Mouse (Mus musculus) T-helper 17 cell (primary cell): Measurements from ENCODE around the gene Acot11.
"Not testable (repeated sequence)": the region's sequence is repeated elsewhere in the genome, so short reads cannot be mapped to it uniquely, and the experiment has no call there.

Experiments used
- in situ Hi-C, 2 experiments: fragments of 300-600 bp; cut with MboI, MseI; formaldehyde crosslinking; loops; 1 replicate in 1 of 2; 2 replicates in 1 of 2; pipeline ENCODE4 v1.15.1; 2025; ENCODE audit warnings: high pct_unique_total_duplicates in 2 of 2

Gene Acot11

DNA sequence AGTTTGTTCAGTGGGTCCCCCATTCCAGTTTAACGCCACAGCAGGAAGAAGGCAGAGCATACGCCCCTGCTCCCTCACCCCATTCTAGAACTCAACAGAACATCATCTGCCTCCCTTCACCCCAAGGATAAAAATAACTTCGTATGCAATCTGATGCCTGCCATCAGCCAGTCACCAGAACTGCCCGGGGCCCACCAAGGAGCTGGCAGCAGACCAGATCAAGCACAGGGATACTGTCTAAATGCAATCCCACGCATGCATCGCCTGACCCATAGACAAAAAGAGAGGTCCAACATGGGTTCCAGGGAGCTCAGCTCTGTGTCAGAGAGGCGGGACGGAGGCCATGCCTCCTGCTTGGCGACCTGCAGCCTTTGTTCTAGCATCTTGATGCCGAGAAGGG, 21.7 kb downstream of the Acot11 start:
- in situ Hi-C loops = no loop called here

- in situ Hi-C loops = no loop called here
These were observed 24.8 kb downstream of the Acot11 start for GRCm38 (mm10) chr4:106780045-106780444.

DNA sequence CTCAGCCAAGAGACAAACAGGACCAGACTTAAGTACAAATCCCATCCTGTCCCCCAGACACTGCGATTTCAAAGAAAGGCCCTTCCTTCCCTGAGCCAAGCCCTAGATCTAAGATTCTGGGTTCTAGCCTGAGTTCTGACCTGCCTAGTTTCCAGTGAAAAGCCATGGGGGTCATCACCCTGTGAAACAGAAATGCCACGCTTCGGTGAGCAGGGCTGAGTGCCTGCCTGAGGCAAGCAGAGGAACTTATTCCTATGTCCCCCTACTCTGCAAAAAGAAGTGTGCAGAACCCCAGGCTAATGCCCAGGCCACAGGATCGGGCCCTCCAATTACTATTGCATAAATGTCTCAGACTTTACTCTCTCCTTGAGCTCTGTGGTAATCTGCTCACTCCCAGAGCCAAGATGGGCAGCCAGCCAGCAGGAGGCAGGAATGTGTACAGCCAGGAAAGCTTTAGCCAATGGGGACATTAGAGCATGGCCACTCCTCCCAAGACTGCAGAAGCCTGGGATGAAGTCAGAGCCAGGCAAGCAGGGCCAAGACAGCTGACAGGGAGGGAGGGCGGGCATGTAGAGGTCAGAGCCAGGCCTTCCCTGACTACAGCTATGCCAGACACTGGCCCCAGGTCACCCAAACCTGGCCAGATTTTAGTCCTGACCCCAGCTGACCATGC, 26.5 kb downstream of the Acot11 start:
- in situ Hi-C loops = no loop called here

DNA sequence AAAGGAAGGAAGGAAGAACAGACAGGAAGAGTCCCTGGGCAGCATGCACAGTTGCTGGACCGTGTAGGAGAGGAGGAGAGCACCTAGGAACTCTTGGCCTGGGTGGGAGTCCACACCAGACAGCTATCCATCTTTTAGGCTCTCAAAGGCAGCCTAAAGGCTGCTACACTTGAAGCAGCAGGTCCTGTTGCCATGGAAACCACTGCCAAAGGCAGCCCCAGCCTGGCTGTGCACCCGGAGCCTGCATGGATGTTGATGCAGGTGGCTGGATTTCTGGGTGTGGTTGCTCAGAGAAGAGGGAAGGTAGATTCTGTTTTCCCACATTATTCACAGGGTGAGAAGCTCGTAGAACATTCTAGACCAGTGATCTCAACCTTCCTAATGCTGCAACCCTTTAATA, 27.8 kb downstream of the Acot11 start:
- in situ Hi-C loops = no loop called here

- in situ Hi-C loops = not testable (repeated sequence)
These were observed 29.0 kb downstream of the Acot11 start for GRCm38 (mm10) chr4:106775767-106776166.

- in situ Hi-C loops = no loop called here
These were observed 32.2 kb downstream of the Acot11 start for GRCm38 (mm10) chr4:106772558-106772957.

DNA sequence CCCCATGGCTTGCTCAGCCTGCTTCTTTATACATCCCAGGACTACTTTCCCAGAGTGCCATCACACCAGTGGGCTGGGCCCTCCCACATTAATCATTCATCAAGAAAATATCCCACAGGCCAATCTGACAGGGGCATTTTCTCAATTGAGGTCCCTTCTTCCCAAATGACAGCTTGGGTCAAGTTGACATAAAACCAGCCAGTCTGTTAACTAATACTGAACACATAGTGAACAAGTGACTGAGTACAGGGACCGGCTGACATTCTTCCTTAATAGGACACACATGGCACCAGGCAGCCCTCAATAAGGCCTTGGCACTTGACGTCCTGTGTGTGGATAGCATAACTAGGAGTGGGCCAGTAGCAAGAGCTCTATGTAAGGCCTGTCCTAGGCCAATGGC, 35.5 kb downstream of the Acot11 start:
- in situ Hi-C loops = no loop called here

GRCm38 (mm10) chr4:106764166-106764565, 40.6 kb downstream of the Acot11 start:
- in situ Hi-C loops = no loop called here

DNA sequence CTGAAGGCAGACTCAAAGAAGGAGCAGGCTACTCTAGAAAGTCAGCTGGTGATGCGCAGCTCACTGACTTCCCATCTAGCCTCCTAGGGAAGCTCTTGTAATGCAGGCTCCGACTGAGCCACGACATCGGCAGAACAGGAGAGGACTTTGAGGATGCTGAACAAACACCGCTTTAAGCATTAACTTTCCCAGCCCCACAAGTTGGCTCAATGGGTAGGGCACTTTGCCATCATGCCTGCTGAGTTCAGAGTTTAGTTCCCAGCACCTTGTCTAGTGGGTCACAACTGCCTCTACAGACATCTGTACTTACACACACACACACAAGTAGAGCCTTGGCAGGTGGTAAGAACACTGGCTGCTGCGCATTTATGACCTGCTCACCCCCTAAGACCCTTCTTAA, 53.1 kb downstream of the Acot11 start:
- in situ Hi-C loops = no loop called here

DNA sequence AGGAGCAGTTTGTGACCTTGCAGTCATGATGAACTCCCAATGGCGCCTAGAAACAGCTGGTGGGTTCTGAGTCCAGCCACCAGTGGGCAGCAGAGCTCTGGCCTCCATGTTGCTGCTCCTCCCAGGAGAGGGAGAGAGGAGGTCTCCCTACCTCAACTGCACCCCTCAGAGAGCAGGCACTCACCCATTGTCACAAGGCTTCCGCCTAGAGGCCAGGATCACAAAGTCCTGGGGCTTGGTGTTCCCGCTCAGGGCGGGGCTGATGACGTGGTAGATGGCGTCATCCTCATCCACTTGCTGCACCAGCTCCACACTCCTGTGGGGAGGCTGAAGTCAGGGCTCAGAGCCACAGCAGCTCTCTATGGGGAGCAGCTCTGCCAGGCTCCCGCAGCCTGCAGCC, 55.1 kb downstream of the Acot11 start:
- in situ Hi-C loops = no loop called here

DNA sequence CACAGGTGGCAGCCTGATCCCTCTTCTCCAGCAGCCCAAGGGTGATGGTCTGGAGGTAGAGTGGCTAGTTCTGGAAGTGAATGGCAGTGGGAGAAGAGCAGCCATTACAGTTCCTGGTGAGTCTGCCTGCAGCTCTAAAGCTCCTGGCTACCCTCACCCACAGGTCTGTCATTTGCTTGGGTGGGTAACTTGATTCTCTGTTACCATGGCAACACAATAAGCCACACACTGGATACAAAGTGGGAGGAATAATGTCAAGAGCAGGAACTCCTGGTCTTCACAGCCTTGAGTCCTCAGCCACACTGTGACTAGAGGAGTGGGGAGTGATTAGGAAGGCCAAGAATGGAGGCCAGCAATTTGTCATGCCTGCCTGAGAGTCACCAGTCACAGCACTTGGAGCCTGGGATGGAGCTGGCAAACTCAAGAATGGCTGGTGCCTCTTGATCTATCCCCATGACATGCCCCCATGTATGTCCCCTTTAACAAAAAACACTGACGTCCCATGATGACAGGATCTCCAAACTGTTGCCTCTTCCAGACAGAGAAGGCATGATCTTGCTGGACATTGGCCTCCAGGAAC, 57.7 kb downstream of the Acot11 start:
- in situ Hi-C loops = no loop called here

DNA sequence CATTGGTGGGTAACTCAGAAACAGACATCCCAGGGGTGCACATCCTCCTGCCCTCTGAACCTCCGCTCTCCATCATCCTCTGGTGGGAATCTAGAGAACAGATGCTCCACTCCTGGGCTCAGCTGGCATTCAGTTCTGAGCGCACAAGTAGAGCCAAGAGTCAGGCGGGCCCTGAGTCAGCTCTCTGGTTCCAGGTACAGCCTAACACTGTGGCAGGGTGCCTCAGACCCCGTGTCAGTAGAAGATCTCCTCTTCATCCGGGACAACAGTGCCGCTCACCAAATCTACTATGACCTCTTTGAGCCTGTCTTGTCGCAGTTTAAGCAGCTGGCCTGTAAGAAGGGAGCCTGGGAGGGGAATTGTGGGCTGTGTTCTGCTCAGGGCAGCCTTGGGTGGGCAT, 58.9 kb downstream of the Acot11 start:
- in situ Hi-C loops = no loop called here

DNA sequence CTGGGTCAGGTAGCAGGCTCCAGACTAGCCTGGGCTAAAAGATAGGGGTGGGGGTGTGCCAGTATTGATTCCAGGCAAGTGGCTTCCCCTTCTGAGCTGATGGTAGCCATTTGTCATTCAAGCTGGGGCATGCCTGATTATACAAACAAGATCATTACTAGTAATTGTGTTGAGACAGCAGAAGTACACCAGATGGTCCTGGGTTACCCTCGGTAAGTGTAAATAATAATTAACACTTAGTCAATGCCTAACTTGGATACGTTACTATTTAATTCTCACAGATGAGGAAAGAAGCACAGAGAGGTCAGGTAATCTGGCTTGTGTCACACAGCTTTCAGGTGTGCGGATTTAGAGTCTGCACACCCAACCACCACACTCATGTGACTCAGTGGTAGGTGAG, 66.9 kb downstream of the Acot11 start:
- in situ Hi-C loops = no loop called here

- in situ Hi-C loops = not testable (repeated sequence)
These were observed 67.9 kb downstream of the Acot11 start for GRCm38 (mm10) chr4:106736884-106737283.

DNA sequence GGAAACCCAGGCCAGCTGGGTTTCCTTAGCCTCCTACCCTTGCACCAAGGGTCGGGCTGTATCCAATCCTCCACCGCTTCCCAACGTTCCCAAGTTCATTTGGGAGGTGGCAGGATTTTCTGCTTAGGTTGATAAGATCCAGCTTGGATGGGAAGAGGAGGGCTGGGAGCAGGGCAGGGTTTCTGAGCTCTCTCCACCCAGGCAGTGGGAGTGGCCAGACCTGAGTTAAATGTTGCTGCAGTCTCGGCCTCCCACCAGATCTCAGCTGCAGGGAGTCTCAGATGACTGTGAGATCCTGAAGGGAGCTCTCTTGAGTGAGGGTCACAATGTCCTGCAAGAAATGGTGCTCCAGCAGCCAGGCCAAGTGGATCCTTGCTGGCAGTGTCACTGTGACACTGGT, 71.2 kb downstream of the Acot11 start, which contains the start of gene Fam151a:
Gene Fam151a (plus strand): TSS at position 254 of the 400 bp plus-strand sequence.
- in situ Hi-C loops = no loop called here

- in situ Hi-C loops = no loop called here
These were observed 74.0 kb downstream of the Acot11 start, which contains the start of gene Mroh7 for GRCm38 (mm10) chr4:106730814-106731213. Gene Mroh7, minus strand, starts transcription at chr4:106730925.

- in situ Hi-C loops = no loop called here
These were observed 84.2 kb downstream of the Acot11 start for GRCm38 (mm10) chr4:106720631-106721030.

- in situ Hi-C loops = no loop called here
These were observed 91.2 kb downstream of the Acot11 start for GRCm38 (mm10) chr4:106713622-106714021.

DNA sequence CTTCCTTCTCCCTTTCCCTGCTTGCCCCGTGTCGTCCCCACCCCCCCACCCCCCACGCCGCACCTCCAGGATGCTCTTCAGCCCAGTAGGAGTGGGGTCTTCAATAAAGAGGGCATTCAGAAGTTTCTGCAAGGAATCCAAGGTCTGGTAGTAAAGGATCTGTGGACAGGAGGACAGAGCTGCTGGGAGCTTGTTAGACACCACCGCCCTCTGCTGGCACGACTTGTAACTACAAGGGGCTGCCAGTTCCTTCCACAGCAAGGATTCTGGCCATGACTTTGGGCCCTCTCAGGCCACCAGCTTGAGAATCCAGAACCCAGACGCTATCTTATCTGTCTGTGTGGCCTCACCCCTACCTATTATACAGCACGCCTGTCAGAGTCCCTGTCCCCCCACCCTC, 96.4 kb downstream of the Acot11 start:
- in situ Hi-C loops = loop anchor here (5.0 kb wide), 1 partner anchor 76 kb away; no protein-coding TSS in a partner anchor

DNA sequence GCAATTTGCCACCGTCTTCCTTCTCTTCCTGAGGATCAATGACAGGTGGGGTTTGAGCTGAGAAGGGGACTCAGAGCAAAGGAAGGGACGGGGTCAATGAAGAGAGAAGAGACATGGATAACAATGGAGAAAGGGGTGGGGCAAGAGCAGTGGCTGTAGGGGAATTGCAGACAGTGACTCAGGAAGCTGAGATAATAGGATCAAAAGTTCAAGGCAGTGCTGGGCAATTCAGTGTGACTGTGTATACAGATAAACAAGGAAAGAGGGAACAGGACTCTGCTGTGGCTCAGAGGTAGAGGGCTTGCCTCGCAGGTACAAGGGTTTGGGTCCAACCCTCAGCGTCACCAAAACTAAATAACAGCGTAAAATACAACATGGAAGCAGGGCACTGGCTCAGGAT, 96.8 kb downstream of the Acot11 start:
- in situ Hi-C loops = loop anchor here (5.0 kb wide), 1 partner anchor 76 kb away; no protein-coding TSS in a partner anchor

- in situ Hi-C loops = loop anchor here (5.0 kb wide), 1 partner anchor 73 kb away; no protein-coding TSS in a partner anchor
These were observed 99.6 kb downstream of the Acot11 start for GRCm38 (mm10) chr4:106705096-106705665.

- in situ Hi-C loops = no loop called here
These were observed 100.4 kb downstream of the Acot11 start for GRCm38 (mm10) chr4:106704416-106704815.

DNA sequence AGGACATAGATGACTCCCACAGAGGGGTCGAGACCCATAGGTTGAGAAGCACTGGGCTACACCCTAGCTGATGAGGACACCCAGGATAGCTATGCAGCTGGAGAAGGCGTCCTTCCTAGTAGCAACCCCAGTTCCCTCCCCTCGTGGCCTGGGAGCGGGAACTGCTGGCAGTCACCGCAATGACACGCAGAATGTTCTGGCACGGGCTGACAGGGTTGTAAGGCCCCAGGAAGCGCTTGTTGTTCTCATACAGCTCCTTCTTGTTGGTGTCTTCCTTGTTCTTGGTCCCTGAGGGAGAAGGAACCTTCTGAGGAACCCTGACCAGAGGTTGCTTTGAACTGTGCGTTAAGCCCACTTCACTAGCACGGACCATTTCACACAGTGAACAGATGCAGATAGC, 100.8 kb downstream of the Acot11 start:
- in situ Hi-C loops = no loop called here
